Mouse (Mus musculus): ENCODE data around the gene Rapgef4.

- no peak for TF ChIP-seq CTCF (IDR thresholded peaks at IDR 0.05; ENCODE audit: low read depth, low read length)
- no peak for TF ChIP-seq POLR2A (IDR thresholded peaks at IDR 0.05; ENCODE audit: extremely low read depth, insufficient read depth, low read length)
Measured at GRCm38 (mm10) chr2:72292573-72292972, 311.5 kb downstream of the Rapgef4 start.

All from liver, adult 2 months (tissue).